Mouse (Mus musculus): ENCODE measurements around the gene Rad9a. TPM values are rescaled to one million over a fixed set of nuclear protein-coding genes. Genes with fewer than 3 reads are reported as not detected.

Gene Rad9a
- total RNA-seq, 1 experiment from 2014 or later: 20.5 TPM

DNA sequence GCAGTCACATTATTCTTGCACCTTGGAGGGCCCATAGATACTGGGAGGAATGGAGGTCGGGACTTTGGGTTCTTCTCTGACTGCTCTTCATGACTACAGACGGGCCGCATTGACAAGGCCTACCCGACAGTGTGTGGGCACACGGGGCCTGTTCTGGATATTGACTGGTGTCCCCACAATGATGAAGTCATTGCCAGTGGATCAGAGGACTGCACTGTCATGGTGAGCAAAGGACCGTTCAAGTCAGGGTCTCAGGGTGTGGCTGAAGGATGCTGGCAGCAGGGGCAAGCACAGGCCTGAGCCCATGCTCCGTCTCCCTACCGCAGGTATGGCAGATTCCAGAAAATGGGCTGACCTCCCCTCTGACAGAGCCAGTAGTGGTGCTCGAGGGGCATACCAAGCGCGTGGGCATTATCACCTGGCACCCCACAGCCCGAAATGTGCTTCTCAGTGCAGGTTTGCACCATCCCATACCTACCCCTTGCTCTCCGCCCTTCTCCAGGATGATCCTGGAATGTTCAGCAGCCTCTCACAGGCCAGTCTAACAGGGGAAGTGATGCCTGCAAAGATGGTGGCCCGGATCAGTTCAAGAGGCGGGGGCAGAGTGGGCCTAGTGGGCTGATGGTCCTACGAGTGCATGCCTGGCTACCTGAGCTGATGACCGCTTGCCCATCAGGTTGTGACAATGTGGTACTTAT lies 51.5 kb downstream of the Rad9a start:
- ATAC-seq (replicated peaks; ENCODE audit: low read depth, poor library complexity, severe bottlenecking): no peak

DNA sequence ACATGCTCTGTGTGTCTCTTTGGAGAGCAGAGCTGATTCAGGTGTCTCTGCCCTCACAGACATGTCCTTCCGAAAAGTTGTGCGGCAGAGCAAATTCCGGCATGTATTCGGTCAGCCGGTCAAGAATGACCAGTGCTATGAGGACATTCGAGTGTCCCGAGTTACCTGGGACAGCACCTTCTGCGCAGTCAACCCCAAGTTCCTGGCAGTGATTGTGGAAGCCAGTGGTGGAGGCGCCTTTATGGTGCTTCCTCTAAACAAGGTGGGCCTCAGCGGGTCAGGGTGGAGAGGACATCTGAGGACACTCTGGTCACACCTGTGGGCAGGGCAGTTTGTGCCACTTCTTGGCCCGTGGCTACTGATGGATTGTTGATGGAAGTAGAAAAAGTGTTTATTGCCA lies 52.2 kb downstream of the Rad9a start:
- no peak for ATAC-seq (replicated peaks; ENCODE audit: low read depth, poor library complexity, severe bottlenecking)

DNA sequence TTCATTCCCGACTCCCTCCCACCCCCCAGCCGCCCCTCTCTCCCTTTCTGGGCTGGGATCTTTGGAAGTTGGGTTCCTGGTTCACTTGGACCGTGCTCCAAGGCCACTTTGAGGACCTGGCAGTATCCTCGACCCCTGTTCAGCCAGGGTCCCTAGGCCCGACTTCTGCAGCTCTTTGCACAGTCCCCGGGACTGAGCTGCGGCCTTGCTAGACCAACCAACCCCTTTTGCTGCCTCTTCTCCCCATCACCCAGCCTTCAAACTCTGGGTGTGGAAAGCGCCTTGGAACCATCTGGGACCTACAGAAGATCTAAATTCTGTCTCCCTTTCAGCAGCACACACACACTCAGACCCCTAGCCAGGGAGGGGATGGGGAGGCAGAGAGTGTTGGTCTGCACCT lies 52.6 kb downstream of the Rad9a start:
- ATAC-seq (replicated peaks; ENCODE audit: low read depth, poor library complexity, severe bottlenecking): no peak

DNA sequence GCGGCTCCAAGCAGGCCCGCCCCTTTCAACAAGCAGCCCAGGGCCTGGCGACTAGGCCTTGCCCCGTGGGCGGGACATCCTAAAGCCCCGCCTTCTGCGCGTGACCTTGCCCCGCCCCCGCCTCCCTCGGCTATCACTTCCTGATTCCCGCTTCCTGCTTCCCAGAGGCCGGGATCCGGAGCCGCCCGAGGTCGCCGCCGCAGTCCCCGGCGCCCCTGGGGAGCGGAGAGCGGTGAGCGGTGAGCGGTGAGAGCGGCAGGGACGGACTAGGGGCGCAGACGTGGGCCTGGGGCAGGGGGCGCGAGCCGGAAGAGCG lies 53.0 kb downstream of the Rad9a start, which contains the start of gene Coro1b:
Gene Coro1b (plus strand): TSS at position 129 of the 316 bp plus-strand sequence.
- peak; percentile 91 for ATAC-seq (replicated peaks; ENCODE audit: low read depth, poor library complexity, severe bottlenecking)

DNA sequence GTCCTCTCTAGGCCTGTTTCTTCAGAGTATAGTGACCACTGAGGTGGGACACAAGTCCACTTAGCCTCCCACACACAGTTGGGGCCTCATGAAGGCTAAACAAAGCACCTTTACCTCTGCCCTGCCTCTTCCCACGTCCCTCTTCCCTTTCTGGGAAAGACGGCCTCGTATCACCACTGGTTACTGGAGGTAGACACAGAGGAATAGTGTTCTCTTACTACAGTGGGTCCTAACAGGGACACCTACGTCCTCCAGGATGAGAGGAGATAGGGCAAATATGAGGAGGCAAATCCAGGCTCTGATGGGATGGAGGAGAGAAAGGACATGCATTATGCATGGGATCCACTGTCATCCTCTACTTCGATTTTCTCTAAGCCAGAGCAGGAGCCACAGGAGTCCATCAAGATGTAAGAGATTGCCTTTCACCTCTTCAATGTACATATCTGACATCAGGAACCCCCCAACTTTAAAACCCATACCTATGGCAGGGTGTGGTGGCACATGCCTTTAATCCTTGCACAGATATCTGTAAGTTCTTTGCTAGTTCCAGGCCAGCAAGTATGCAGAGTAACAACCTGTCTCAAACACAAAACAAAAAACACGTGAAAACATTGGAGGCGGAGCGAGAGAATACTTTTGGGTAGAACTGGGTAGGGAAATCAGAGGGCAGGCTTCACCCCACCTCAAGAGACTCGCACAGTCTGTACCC lies 53.5 kb downstream of the Rad9a start:
- no peak for ATAC-seq (replicated peaks; ENCODE audit: low read depth, poor library complexity, severe bottlenecking)

DNA sequence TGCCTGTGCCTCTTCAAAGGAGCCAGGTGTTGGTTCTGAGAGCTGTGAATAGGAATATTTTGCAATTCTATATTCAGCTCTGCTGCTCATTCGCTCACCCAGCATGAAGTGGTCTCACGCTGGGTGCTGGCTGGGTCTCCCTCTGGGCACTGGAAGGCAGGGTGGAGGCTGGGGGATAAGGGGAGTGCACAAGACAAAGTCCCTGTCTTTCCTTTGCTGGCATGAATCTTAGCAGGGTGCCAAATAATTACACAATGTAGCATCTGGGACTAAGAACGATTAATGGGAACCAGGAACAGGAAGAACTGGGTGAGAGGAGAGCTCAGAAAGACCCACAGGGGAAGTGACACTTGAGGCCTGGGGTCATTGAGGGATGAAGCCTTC lies 54.4 kb downstream of the Rad9a start:
- no peak for ATAC-seq (replicated peaks; ENCODE audit: low read depth, poor library complexity, severe bottlenecking)

DNA sequence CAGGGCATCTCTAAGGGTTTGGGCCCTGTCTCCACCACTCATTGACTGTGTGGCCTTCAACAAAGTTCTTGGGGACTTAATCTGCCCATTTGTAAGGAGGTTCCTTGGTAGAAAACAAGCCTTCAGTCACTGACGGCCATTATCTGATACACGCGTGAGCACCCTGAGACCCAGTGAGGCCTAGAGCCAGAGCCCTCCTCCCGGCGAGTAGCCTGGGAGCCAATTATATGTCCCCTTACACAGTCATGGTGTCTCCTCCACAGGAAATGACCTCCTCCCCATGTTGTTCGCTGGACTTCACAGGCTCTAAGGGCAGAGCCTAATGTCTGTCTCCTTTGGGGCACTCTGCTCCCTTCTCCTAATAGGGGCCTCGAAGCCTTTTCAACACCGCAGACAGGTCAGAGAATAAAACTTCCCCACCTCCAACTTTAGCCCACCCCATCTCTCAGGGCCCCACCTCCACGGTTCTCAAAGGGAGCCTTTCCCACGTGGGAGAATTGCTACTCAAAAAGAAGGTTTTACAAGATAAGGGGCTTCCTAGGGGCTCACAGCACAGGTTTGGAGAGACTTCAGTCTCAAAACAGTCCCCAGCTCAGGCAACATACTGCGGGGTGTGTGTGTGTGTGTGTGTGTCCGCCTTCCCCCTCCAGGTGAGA lies 55.0 kb downstream of the Rad9a start:
- no peak for ATAC-seq (replicated peaks; ENCODE audit: low read depth, poor library complexity, severe bottlenecking)

DNA sequence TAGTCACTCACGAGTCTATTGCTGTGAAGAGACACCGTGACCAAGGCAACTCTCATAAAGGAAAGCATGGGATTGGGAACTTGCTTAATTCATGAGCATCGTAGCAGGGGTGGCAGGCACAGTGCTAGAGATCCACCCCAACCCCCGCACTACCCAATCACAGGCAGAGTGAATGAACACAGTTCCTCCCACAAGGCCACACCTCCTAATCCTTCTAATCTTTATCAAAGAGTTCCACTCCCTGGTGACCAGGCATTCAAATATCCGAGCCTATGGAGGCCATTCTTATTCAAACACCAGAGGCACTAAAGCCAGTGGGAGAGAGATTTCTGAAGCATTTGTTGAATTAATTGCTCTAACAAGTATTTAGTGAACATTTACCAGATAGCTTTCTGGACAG lies 55.5 kb downstream of the Rad9a start:
- no peak for ATAC-seq (replicated peaks; ENCODE audit: low read depth, poor library complexity, severe bottlenecking)

Other genes with a start within 250 kb of the Rad9a start
- gene Aldh3b3, start 243.0 kb downstream of the Rad9a start, total RNA-seq (2017): 0.41 TPM in 1 of 2 replicates, not detected in the other
- gene Aldh3b2, start 229.3 kb downstream of the Rad9a start, total RNA-seq (2017): 0.59 TPM in 1 of 2 replicates, not detected in the other
- gene Acy3, start 215.1 kb downstream of the Rad9a start, total RNA-seq (2017): 2.1 and 5.4 TPM in 2 replicates
- gene Tbx10, start 208.9 kb downstream of the Rad9a start, total RNA-seq (2017): not detected in 2 replicates
- 7.9 and 22.1 TPM in 2 replicates for gene Nudt8, start 201.1 kb downstream of the Rad9a start, total RNA-seq (2017)
- gene Gm49405, start 201.0 kb downstream of the Rad9a start, total RNA-seq (2017): 0.10 and 1.4 TPM in 2 replicates
- gene Doc2g, start 198.3 kb downstream of the Rad9a start, total RNA-seq (2017): 0.41 and 3.6 TPM in 2 replicates
- gene Ndufv1, start 188.9 kb downstream of the Rad9a start, total RNA-seq (2017): 199 and 200 TPM in 2 replicates
- gene Gstp1, start 163.7 kb downstream of the Rad9a start, total RNA-seq (2017): 82.5 and 95.6 TPM in 2 replicates
- 0.69 and 8.6 TPM in 2 replicates for gene Gstp2, start 155.6 kb downstream of the Rad9a start, total RNA-seq (2017)
- 8.7 and 10.7 TPM in 2 replicates for gene Gstp3, start 142.1 kb downstream of the Rad9a start, total RNA-seq (2017)
- not detected in 2 replicates for gene Cabp2, start 120.1 kb downstream of the Rad9a start, total RNA-seq (2017)
- 20.3 and 22.3 TPM in 2 replicates for gene Cdk2ap2, start 104.5 kb downstream of the Rad9a start, total RNA-seq (2017)
- gene Pitpnm1, start 101.7 kb downstream of the Rad9a start, total RNA-seq (2017): 8.6 and 9.0 TPM in 2 replicates
- 20.6 and 55.9 TPM in 2 replicates for gene Aip, start 75.8 kb downstream of the Rad9a start, total RNA-seq (2017)
- gene Gpr152, start 61.9 kb downstream of the Rad9a start, total RNA-seq (2017): not detected in 2 replicates
- gene Cabp4, start 57.6 kb downstream of the Rad9a start, total RNA-seq (2017): not detected in 2 replicates
- gene Coro1b, start 53.0 kb downstream of the Rad9a start, total RNA-seq (2017): 90.1 and 104 TPM in 2 replicates
- gene Ptprcap, start 48.1 kb downstream of the Rad9a start, total RNA-seq (2017): 140 and 184 TPM in 2 replicates
- 15.9 and 16.4 TPM in 2 replicates for gene Rps6kb2, start 38.3 kb downstream of the Rad9a start, total RNA-seq (2017)
- gene Carns1, start 26.2 kb downstream of the Rad9a start, total RNA-seq (2017): 3.4 and 3.5 TPM in 2 replicates
- 25.8 and 34.7 TPM in 2 replicates for gene Tbc1d10c, start 10.4 kb downstream of the Rad9a start, total RNA-seq (2017)
- gene Ppp1ca, start 9.6 kb downstream of the Rad9a start, total RNA-seq (2017): 450 and 486 TPM in 2 replicates
- 2.0 and 5.0 TPM in 2 replicates for gene Clcf1, start 12.6 kb upstream of the Rad9a start, total RNA-seq (2017)
- not detected in 2 replicates for gene AC109138.7, start 12.7 kb upstream of the Rad9a start, total RNA-seq (2017)
- gene Pold4, start 30.2 kb upstream of the Rad9a start, total RNA-seq (2017): 64.3 and 74.0 TPM in 2 replicates
- gene Ssh3, start 67.5 kb upstream of the Rad9a start, total RNA-seq (2017): 13.6 and 22.7 TPM in 2 replicates
- 0.58 and 3.7 TPM in 2 replicates for gene Ankrd13d, start 81.5 kb upstream of the Rad9a start, total RNA-seq (2017)
- 186 and 204 TPM in 2 replicates for gene Grk2, start 104.6 kb upstream of the Rad9a start, total RNA-seq (2017)
- gene Kdm2a, start 196.6 kb upstream of the Rad9a start, total RNA-seq (2017): 73.3 and 90.3 TPM in 2 replicates
- 0.73 TPM in 1 of 2 replicates, not detected in the other for gene Rhod, start 237.8 kb upstream of the Rad9a start, total RNA-seq (2017)

Data from common myeloid progenitor, adult 5-6 weeks (primary cell).